Mouse (Mus musculus): ENCODE measurements around the gene Dpf3. TPM values are rescaled to one million over a fixed set of nuclear protein-coding genes. Genes with fewer than 3 reads are reported as not detected.

Gene Dpf3
- total RNA-seq (2022), result 10 to 100 TPM in 1 of 4 experiments, 1 to 10 TPM in 3; 6.9 to 14.2 (median 9.4) TPM

DNA sequence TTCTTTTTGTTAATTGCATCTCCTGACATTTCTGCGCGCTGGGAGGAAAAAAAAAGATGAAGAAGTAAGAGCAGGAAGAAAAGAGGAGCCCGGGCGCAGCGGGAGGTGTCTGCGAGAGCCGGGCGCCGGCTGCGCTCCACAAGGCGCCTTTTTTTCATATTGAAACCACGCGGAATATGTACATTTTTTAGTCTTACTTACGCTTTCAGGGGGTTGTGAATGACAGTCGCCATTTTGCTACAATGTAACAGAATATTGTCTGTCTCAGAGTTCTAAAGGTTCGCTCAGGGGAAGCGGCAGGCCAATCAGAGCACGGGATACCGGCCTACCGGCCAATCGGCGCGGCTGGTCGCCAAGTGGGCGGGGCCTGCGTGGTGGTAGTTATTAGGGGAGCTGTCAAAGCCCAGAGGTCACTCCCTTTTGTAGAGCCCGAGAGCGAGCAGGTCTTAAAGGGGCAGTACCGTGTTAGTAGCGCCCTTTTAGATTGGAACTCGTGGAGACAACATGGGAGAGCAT is at the start of gene Dpf3:
TSS of gene Dpf3 (minus strand) at position 241 of the 516 bp plus-strand sequence.
- peak; percentile 99 for DNase-seq

GRCm38 (mm10) chr12:83536039-83536438 is 48.5 kb upstream of the Dpf3 start:
- DNase-seq, result no peak

- DNase-seq, result no peak
These were observed 47.9 kb upstream of the Dpf3 start for GRCm38 (mm10) chr12:83535428-83535827.

DNA sequence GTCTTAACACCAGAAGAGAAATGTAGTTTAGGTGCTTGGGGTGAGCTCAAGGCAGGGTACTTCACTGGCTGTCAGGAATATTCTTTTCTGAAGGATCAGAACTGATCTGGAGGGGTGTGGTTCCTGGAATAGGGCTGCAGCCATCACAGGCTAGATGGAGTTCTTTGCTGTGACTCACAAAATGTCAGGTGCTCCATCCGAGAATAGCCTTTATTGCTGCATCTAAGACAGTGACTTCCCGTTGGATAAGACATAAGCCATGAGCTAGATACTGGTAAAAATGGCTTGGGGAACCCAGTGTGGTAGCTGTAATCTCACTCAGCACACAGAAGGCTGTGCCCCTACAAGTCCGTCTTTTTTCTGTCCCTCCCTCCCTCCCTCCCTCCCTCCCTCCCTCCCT is 46.7 kb upstream of the Dpf3 start:
- no peak for DNase-seq

DNA sequence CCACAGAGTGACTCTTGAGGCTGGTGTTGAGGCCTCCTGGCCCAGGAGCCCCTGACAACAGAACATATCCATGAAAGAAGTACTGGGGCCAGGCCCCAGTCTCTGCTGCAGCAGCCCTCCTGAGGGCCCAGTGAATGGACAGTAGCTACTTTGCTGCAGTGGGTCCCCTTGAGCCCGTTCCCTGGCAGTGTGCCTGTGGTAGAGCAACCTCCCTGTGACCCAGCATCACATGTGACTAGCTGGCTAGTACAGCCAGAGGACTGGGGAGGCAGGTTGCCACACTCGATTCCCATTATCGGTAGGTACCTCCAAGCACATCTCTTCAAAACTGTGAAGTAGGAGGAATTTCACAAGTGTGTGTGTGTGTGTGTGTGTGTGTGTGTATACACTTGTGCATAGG is 45.5 kb upstream of the Dpf3 start:
- no peak for DNase-seq

DNA sequence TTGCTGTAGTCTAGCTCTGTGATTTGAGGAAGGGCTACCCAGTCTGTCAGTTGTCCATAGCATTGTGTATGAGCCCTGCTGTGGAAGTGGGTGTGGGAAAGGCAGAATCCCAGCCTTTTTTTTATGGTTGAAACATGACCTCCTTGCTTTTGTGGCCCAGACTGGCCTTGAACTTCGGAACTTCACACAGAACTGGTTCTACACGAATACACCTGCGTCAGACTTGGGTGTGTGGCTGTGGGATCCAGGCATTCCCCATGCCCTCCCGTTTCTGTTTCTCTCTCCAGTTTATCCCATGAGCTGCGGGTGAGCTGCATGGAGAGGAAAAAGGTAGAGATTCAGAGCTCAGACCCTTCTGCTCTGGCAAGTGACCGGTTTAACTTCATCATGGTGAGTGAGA is 44.5 kb upstream of the Dpf3 start:
- no peak for DNase-seq

DNA sequence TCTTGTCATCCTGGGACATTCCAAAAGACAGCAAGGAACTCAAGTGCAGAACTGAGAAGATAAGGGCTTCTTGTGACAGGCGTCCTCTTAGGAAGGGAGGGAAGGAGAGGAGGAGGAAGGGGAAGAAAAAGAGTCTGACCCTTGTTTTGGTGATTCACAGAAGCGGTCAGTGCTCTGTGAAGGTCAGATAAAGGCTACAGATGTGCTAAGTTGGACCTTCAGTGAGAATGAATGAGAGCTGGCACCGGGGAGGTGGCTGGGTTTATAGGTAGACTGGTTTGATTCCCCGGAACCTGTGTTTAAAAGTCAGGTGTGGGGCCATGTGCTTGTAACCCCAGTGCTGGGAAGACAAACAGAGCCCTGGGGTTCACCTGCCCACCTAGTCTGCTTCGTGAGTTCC is 41.1 kb upstream of the Dpf3 start:
- no peak for DNase-seq

- DNase-seq, result no peak
These were observed 40.3 kb upstream of the Dpf3 start for GRCm38 (mm10) chr12:83527816-83528215.

- no peak for DNase-seq
These were observed 38.5 kb upstream of the Dpf3 start for GRCm38 (mm10) chr12:83525822-83526544.

GRCm38 (mm10) chr12:83524329-83524728 is 36.8 kb upstream of the Dpf3 start:
- DNase-seq, result no peak

GRCm38 (mm10) chr12:83523892-83524291 is 36.4 kb upstream of the Dpf3 start:
- DNase-seq, result no peak

- DNase-seq, result no peak
These were observed 35.5 kb upstream of the Dpf3 start for GRCm38 (mm10) chr12:83523056-83523455.

DNA sequence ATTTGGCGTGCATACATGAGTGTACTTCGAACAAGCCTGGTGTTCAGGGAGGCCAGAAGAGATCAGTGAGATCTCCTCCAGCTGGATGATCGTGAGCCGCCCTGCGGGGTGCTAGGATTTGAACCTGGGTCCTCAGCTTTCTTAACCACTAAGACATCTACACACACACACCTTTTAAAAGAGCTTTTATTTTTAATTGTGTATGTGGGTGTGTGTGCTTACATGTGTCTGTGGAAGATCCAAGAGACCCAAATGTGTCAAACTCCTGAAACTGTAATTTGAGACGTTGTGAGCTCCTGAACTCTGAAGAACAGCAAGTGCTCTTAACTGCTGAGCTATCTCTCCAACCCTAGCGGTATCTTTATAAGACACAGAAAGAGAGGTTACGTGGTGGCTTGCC is 33.6 kb upstream of the Dpf3 start:
- DNase-seq, result no peak

DNA sequence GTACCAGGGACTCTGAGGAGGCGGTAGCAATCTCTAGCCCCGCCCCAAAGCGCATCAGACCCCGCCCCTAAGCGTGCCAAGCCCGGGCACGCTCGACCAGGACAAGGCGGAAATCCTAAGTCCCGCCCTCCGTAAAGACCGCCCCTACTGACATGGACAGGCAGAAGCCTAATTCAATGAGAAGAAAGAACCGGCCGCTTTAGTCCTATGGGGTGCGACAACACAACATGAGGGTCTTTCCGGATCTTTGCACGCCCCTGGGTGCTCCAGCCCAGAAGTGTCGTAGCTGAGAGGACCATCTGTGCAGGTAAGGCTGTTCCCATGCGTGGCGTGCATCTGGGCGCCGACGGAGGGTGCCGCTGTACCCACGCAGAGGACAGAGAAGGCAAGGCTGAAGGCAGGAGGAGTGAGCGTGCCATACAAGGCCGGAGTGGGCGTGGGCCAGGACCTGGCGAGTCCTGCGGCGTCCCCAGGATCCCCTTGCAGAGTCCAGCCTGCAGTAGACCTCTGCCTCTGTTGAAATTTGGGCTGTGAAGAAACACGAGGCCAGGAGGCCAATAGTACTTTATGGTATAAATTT is 32.9 kb upstream of the Dpf3 start, which contains the start of gene Dcaf4:
TSS of gene Dcaf4 (plus strand) at position 156 of the 580 bp plus-strand sequence.
- DNase-seq, result peak; percentile 97

- DNase-seq, result no peak
These were observed 30.1 kb upstream of the Dpf3 start for GRCm38 (mm10) chr12:83517580-83517979.

DNA sequence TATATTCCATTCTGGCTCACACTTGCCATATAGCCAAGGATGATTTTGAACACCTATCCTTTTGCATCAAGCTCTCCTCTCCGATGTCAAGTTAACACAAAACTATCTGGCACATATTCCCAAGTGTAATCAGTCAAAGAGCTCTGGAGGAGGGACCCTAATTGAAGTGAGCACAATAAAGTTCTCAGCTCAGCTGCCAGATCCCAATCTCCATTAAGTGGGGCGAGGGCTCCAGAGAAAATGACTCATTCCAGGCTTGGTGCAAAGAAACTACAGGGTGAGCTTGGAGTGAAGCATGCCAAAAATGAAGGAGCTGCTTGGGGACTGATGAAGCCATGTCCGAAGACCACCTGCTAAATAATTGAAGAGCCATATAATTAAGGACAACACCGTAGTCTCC is 26.7 kb upstream of the Dpf3 start:
- no peak for DNase-seq

DNA sequence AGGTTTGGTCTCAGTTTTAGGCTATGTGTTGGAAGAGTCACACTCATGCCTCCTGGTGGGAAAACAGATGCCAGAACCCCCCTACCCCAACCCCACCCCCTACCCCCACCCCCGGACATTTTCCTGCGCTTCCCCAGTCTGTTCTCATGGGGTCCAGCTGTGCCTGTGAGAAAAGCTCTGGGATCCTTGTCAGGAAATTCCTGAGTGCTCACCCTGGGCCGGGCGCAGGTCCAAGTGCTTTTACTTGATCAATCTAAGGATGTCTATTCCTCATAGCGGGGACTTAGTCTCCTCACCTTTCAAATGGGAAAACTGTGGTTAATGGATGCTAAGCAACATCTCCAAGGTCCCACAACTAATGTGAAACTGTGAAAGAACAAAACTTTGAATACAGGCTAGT is 25.7 kb upstream of the Dpf3 start:
- no peak for DNase-seq

DNA sequence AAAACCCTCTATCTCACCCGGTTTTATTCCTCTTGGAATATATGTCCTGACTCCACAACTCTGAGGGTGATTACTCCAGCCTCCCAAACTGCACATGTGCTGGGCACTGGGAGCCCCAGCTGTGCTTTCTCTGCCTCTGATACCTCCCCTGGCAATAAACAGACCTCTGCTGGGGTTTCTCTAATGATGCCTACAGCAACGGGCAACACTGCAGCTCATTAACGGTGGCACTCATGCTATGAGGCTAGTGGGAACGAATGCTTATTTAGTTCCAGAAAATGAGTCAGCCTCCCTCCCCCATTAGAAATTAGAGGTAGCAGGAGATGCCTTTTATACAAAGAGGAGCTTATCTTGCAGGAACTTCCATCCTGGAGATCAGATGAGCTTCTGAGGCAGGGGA is 25.3 kb upstream of the Dpf3 start:
- no peak for DNase-seq

GRCm38 (mm10) chr12:83510586-83510985 is 23.1 kb upstream of the Dpf3 start:
- no peak for DNase-seq

GRCm38 (mm10) chr12:83506543-83506942 is 19.0 kb upstream of the Dpf3 start:
- no peak for DNase-seq

DNA sequence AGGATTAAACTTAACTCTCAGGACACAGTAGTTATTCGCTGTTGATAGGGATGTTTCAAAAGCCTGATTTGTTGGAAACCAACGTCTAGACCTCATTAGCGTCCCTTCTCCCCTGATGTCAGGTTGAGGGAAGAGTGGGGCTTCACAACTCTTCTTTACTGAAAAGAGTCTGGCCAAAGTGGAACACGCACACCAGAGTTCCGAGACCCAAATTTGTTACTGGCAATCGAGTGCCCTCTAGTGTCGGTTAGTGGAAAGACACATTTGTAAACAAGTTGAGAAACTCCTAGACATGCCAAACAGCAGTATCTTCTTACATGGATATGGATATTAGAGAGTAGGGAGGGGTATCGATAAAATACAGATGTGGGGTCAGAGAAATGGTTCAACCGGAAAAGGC is 14.7 kb upstream of the Dpf3 start:
- no peak for DNase-seq

DNA sequence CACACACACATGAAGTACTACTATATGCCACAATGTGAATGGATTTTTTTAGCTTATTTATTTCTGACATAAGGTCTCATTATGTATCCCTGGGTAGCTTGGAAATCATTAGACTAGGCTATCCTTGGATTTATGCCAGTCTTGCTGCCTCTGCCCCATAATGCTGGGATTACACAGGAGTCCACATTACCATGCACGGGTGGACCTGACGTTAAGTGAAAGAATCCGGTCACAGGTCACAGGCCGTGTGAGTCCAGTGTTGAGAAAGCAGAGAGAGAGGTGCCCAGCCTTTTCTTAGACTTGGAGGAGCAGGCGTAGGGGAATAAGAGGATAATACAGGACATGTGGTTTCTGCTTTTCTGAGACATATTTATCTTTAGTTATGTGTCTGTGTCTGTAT is 11.7 kb upstream of the Dpf3 start:
- DNase-seq, result no peak

GRCm38 (mm10) chr12:83497959-83498358 is 10.4 kb upstream of the Dpf3 start:
- DNase-seq, result no peak

GRCm38 (mm10) chr12:83496736-83497135 is 9.2 kb upstream of the Dpf3 start:
- no peak for DNase-seq
